Mouse (Mus musculus) small intestine, adult 2 months (tissue): ENCODE measurements around the gene Fgf5. TPM values are rescaled to one million over a fixed set of nuclear protein-coding genes. Genes with fewer than 3 reads are reported as not detected.

Experiments used
- H3K27ac ChIP-seq: fragments of 200-500 bp; 2 replicates; pipeline ENCODE4 v1.5.1; 2012; ENCODE audit warnings: low read depth, low read length, control low read depth, inconsistent platforms; ENCODE audit not compliant: insufficient read depth
- H3K27me3 ChIP-seq: fragments of 200-500 bp; 2 replicates; pipeline ENCODE4 v1.6.1; 2012; ENCODE audit warnings: mild to moderate bottlenecking, moderate library complexity, low read length, inconsistent platforms; ENCODE audit not compliant: control insufficient read depth, insufficient read depth
- H3K36me3 ChIP-seq: fragments of 200-500 bp; 2 replicates; pipeline ENCODE4 v1.6.1; 2012; ENCODE audit warnings: mild to moderate bottlenecking, low read length, control low read depth, inconsistent platforms; ENCODE audit not compliant: control insufficient read depth, insufficient read depth
- H3K4me1 ChIP-seq: fragments of 200-500 bp; 2 replicates; pipeline ENCODE4 v1.6.1; 2012; ENCODE audit warnings: low read length, inconsistent platforms, mixed read lengths; ENCODE audit not compliant: control insufficient read depth, insufficient read depth, insufficient read length
- H3K4me3 ChIP-seq: fragments of 200-500 bp; 2 replicates; pipeline ENCODE4 v1.5.1; 2012; ENCODE audit warnings: low read depth, mild to moderate bottlenecking, control low read depth, inconsistent platforms, low read length, moderate library complexity
- CTCF ChIP-seq: fragments of 200-500 bp; IDR thresholded peaks from 2 replicates; pipeline ENCODE4 v1.5.1; 2012; ENCODE audit warnings: low read depth, mild to moderate bottlenecking, control low read depth, inconsistent platforms, low read length, moderate library complexity, mixed read lengths; ENCODE audit not compliant: insufficient replicate concordance, insufficient read length; ENCODE audit errors: extremely low read depth
- POLR2A ChIP-seq: fragments of 200-500 bp; IDR thresholded peaks from 2 replicates; pipeline ENCODE4 v1.6.1; 2012; ENCODE audit warnings: low read depth, mild to moderate bottlenecking, control low read depth, inconsistent platforms, low read length, moderate library complexity
- WGBS: fragments of 180-500 bp; shearing (Covaris S2); methylation state at CpG from one replicate; pipeline ENCODE4 v1.1.7; 2018; 5-methylcytosine and 5-hydroxymethylcytosine counted together
- polyA plus RNA-seq: library from polyadenylated mRNA; depleted of rRNA; stranded (reverse); fragments of >200 nt; gene quantifications from 2 replicates; pipeline ENCODE4 v1.2.3, GENCODE M21; 2012; rRNA removed

Gene Fgf5
- not detected in 2 replicates for polyA plus RNA-seq

DNA sequence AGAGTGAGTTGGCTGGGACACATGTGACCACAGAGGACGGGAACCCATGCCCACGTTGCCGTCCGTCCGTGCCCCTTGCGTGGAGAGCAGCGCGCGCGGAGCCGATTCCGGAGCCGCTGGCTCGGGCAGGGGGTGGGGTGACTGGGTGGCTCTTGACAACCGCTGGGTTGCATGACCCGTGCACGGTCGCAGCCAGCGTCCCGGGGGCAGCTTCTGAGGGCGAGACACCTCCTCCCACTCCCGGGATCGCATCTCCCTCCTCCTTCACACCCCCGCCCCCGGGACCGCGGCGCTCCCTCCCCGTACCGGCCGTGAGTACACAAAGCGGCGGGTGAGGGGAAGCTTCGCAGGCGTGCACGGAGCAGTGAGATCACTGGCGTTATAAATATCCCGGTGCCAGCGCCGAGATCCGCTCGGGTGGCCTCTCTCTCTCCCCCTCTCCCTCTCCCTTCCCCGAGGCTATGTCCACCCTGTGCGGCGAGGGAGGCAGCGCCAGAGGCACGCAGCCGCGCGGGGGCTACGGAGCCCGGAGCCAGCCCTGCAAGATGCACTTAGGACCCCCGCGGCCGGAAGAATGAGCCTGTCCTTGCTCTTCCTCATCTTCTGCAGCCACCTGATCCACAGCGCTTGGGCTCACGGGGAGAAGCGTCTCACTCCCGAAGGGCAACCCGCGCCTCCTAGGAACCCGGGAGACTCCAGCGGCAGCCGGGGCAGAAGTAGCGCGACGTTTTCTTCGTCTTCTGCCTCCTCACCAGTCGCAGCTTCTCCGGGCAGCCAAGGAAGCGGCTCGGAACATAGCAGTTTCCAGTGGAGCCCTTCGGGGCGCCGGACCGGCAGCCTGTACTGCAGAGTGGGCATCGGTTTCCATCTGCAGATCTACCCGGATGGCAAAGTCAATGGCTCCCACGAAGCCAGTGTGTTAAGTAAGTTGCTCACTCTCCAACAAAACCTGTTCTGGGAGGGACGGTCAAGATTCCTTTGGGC lies at the start of gene Fgf5:
TSS of gene Fgf5 (plus strand) at position 347 of the 984 bp plus-strand sequence.
- H3K27me3 ChIP-seq, result peaks cover 25% of the 10 kb centered on the region
- 1% methylated on average over 80 of the region's 80 CpGs for WGBS

DNA sequence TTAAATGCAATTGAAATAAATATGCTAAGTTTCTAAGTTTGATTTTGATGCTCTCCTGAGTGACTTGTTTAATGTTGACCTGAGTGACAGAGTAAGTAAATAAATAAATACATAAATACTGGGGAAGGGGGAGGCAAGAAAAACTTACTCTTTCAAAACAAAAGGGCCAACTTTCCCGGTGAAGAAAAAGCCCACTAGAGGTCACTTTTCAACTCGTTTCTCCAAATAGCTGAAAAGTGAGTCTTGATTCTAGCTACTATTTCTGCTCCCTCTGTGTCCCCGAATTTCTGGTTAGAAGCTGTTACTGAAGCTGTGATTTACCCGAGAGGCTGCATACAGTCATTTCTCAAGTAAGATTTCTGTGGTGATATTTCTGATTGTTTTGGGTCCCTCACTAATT lies 41.5 kb upstream of the Fgf5 start:
- no peaks in the 10 kb centered on the region for H3K36me3 ChIP-seq
- TF ChIP-seq CTCF (no peak), POLR2A (no peak)
- H3K4me3 ChIP-seq, result no peak overlapping the region
- H3K27ac ChIP-seq, result no peak overlapping the region
- 66% methylated on average over 4 of the region's 4 CpGs for WGBS
- H3K4me1 ChIP-seq, result no peaks in the 10 kb centered on the region
- H3K27me3 ChIP-seq, result no peaks in the 10 kb centered on the region

More for the DNA sequence above, at the start of gene Fgf5:
- H3K4me1 ChIP-seq, result peaks cover 6% of the 10 kb centered on the region
- H3K36me3 ChIP-seq, result no peaks in the 10 kb centered on the region
- peak within 1 kb of the TSS; percentile 35 for H3K4me3 ChIP-seq
- H3K27ac ChIP-seq, result no peak within 1 kb of the TSS
- no peak for TF ChIP-seq POLR2A
- TF ChIP-seq CTCF, result no peak

DNA sequence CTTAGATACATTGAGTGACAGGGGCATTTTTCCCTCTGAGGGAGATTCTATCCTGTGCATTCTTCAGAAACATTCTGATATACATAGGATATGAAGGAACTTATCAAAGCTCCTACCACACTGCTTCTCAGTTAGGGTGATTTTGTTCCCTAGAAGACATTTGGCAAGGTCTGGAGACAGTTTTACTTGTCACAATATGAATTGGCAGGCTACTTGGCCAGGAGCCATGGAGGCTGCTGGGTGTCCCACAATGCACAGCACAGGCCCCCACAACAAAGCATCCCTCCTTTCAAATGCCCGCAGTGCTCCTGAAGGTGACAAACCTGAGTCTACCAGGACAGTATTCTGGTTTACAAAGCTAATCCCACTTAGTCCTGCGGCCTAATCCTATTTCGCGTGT lies 32.0 kb upstream of the Fgf5 start:
- TF ChIP-seq CTCF, result no peak
- TF ChIP-seq POLR2A, result no peak
- WGBS, result 66% methylated on average over 4 of the region's 4 CpGs
- no peaks in the 10 kb centered on the region for H3K36me3 ChIP-seq

DNA sequence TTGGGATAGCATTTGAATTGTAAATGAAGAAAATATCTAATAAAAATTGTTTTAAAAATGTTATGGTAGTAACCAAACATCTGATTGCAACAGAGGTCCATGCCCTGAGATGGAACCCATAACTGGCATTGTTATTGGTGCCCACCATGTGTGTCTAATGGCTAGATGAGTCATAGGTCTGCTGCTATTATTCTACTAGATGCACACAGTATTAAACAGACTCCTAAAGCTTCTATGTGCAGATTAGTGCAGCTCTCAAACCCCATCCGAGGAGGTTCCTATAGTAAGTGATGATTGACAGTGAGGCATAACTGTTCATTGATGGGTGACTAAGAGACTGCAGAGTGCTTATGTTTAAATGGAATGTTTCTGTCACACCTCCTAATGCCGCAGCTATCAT lies 27.3 kb upstream of the Fgf5 start:
- TF ChIP-seq CTCF (no peak), POLR2A (no peak)
- Histone ChIP-seq H3K27ac (no peak overlapping the region), H3K4me3 (no peak overlapping the region), H3K27me3 (no peaks in the 10 kb centered on the region), H3K36me3 (no peaks in the 10 kb centered on the region), H3K4me1 (no peaks in the 10 kb centered on the region)
- WGBS, result 87% methylated on average over 2 of the region's 2 CpGs

More for the DNA sequence above, 32.0 kb upstream of the Fgf5 start:
- Histone ChIP-seq H3K4me3 (no peak overlapping the region), H3K27me3 (no peaks in the 10 kb centered on the region), H3K4me1 (no peaks in the 10 kb centered on the region), H3K27ac (no peak overlapping the region)

DNA sequence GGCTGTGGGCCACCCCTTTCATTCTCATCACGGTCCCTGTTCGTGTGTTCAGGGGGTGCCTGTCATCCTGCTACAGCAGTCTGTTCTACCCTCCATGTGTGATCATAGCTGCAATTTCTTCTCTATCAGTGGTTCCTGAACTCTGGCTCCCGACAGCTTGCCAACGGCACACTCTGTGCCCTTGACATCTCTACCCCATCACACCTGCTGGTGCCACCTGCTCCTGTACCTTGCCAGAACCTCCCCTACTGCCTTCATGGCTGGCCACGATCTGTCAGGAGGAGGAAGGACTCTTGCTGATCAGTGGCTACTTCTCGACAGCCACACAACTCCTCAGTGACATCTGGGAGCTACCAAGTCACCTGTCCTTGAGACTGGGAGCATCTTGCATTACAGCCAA lies 24.5 kb upstream of the Fgf5 start:
- Histone ChIP-seq H3K36me3 (no peaks in the 10 kb centered on the region), H3K4me1 (no peaks in the 10 kb centered on the region), H3K4me3 (no peak overlapping the region), H3K27me3 (no peaks in the 10 kb centered on the region), H3K27ac (no peak overlapping the region)
- no peak for TF ChIP-seq CTCF
- WGBS, result 59% methylated on average over 6 of the region's 6 CpGs

DNA sequence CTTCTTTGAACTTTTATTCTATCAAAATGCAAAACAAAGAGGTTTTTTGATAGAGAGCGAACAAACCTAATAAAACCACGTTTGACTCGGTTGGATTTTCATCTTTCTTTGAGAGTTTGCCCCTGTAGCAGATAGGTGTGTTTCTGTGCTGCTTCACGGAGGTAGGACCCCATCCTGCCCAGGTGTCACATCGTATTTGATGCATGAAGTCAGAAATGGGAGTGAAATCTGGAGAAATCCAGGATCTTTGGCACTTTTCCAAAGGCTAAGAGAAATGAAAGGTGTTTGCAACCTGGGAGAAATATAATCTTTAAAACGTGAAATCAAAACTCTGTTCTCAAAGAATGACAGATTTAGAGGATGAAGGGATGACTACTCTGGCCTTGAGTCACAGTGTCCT lies 15.5 kb upstream of the Fgf5 start:
- H3K4me1 ChIP-seq, result no peaks in the 10 kb centered on the region
- WGBS, result 71% methylated on average over 6 of the region's 6 CpGs
- H3K4me3 ChIP-seq, result no peak overlapping the region
- no peaks in the 10 kb centered on the region for H3K36me3 ChIP-seq
- no peak overlapping the region for H3K27ac ChIP-seq
- no peaks in the 10 kb centered on the region for H3K27me3 ChIP-seq
- TF ChIP-seq POLR2A, result no peak
- TF ChIP-seq CTCF, result no peak

DNA sequence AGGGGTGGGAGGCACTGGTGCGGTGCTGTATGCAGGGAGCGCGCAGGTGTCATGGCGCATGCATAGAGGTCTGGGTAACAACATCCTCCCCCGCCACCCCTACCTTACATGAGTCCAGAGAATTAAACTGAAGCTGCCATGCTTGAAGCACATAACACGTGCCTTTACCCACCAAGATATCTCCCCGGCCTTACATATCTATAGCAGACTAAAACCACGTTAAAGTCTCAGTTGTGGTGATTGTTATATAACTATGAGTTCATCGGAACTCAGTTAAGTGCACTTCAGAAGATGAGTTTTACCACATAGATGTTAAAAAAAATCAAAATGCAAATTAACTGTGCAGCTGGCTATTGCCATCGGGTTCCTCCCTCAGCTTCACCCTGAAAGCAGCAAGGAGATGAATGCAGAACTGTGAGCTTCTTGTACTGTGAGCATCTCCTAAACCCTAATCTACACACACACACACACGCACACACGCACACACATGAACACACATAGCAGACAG lies 12.6 kb upstream of the Fgf5 start:
- 91% methylated on average over 12 of the region's 12 CpGs for WGBS
- no peaks in the 10 kb centered on the region for H3K4me1 ChIP-seq
- TF ChIP-seq POLR2A (no peak), CTCF (no peak)
- no peak overlapping the region for H3K4me3 ChIP-seq
- H3K27me3 ChIP-seq, result no peaks in the 10 kb centered on the region
- no peak overlapping the region for H3K27ac ChIP-seq
- no peaks in the 10 kb centered on the region for H3K36me3 ChIP-seq
